Mouse (Mus musculus) cortical plate, adult 2 months (tissue): Measurements from ENCODE around the gene Avpr1b. TPM values are rescaled to one million over a fixed set of nuclear protein-coding genes. Genes with fewer than 3 reads are reported as not detected.
"Not testable (repeated sequence)": the region's sequence is repeated elsewhere in the genome, so short reads cannot be mapped to it uniquely, and the experiment has no call there.

Experiments
- H3K27ac ChIP-seq: fragments of 200-500 bp; 2 replicates; pipeline ENCODE4 v1.5.1; 2012; ENCODE audit warnings: low read length, control low read depth, inconsistent platforms; ENCODE audit not compliant: insufficient read depth
- H3K4me1 ChIP-seq: fragments of 200-500 bp; 2 replicates; pipeline ENCODE4 v1.6.1; 2011; ENCODE audit warnings: low read length; ENCODE audit not compliant: control insufficient read depth, insufficient read depth
- H3K4me3 ChIP-seq: fragments of 200-500 bp; 2 replicates; pipeline ENCODE4 v1.5.1; 2011; ENCODE audit warnings: mild to moderate bottlenecking, low read length, control low read depth; ENCODE audit not compliant: insufficient read depth
- CTCF ChIP-seq: fragments of 200-500 bp; IDR thresholded peaks from 2 replicates; pipeline ENCODE4 v1.5.1; 2011; ENCODE audit warnings: mild to moderate bottlenecking, control low read depth, low read length; ENCODE audit not compliant: insufficient read depth; ENCODE audit errors: extremely low read depth
- POLR2A ChIP-seq: fragments of 200-500 bp; IDR thresholded peaks from 2 replicates; pipeline ENCODE4 v1.6.1; 2011; ENCODE audit warnings: mild to moderate bottlenecking, low read length, control low read depth; ENCODE audit not compliant: insufficient read depth; ENCODE audit errors: extremely low read depth
- polyA plus RNA-seq: library from polyadenylated mRNA; depleted of rRNA; stranded (reverse); fragments of >200 nt; gene quantifications from 2 replicates; pipeline ENCODE4 v1.2.3, GENCODE M21; 2012

Gene Avpr1b
- polyA plus RNA-seq, 1 experiment = not detected

DNA sequence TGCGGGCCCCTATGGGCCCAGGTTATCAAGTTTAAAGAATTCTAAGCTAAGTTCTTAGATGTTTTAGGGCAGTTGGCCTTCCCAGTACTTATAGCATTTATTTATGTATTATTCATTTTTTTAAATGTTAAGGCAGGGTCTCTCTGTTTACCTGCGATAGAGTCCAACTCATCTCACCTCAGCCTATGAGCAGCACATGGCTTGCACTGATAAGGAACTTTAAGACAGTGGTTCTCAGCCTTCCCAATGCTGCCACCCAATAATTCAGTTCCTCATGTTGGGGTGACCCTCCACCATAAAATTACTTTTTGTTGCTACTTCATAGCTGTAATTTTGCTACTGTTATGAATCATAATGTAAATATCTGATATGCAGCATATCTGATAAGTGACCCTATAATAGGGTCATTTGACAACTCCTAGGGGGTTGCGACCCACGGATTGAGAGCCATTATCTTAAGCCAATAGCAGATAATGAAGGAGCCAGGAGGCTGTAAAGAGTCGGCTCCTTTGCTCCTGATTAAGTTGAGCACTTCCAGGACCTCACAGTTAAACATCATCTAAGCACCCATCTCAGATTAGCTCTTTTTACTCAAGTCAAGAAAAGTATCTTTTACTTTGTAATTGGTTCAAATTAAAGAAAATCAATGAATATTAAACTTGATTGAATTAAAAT is 17.6 kb downstream of the Avpr1b start:
- TF ChIP-seq POLR2A (no peak), CTCF (no peak)
- Histone ChIP-seq H3K27ac (no peak overlapping the region), H3K4me1 (no peaks in the 10 kb centered on the region), H3K4me3 (no peak overlapping the region)

- Histone ChIP-seq H3K4me3 (no peak overlapping the region), H3K4me1 (no peaks in the 10 kb centered on the region), H3K27ac (no peak overlapping the region)
- TF ChIP-seq POLR2A (no peak), CTCF (peak; percentile 39; the same call in 1 of the 2 replicates)
These were observed 19.5 kb downstream of the Avpr1b start for GRCm38 (mm10) chr1:131618576-131618975.

- TF ChIP-seq CTCF = no peak
- no peak for TF ChIP-seq POLR2A
- Histone ChIP-seq H3K4me1 (no peaks in the 10 kb centered on the region), H3K4me3 (no peak overlapping the region), H3K27ac (no peak overlapping the region)
These were observed 20.3 kb downstream of the Avpr1b start for GRCm38 (mm10) chr1:131619348-131619747.

DNA sequence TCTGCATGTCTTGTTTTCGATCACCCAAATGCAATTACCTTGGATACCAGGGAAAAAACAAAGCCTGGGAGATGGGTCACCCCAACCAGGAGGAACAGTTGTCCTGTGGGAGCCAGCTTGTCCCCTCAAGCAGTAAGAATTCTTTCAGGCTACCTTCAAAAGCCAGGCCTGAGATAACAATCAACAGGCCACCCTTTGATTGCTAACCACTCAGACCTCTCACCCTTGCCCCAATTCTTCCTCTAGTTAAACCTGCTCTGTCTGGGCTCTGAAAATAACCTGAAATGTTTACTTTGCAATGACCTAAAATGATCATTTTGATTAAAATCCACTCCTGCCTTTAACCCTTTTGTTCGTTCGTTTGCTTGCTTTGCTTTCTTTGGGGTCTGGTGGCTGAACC is 24.6 kb downstream of the Avpr1b start:
- TF ChIP-seq CTCF (no peak), POLR2A (no peak)
- Histone ChIP-seq H3K4me1 (no peaks in the 10 kb centered on the region), H3K27ac (no peak overlapping the region), H3K4me3 (no peak overlapping the region)

GRCm38 (mm10) chr1:131624175-131624835 is 25.3 kb downstream of the Avpr1b start:
- no peaks in the 10 kb centered on the region for H3K4me1 ChIP-seq
- TF ChIP-seq CTCF (no peak), POLR2A (no peak)
- no peak overlapping the region for H3K4me3 ChIP-seq
- H3K27ac ChIP-seq = no peak overlapping the region

DNA sequence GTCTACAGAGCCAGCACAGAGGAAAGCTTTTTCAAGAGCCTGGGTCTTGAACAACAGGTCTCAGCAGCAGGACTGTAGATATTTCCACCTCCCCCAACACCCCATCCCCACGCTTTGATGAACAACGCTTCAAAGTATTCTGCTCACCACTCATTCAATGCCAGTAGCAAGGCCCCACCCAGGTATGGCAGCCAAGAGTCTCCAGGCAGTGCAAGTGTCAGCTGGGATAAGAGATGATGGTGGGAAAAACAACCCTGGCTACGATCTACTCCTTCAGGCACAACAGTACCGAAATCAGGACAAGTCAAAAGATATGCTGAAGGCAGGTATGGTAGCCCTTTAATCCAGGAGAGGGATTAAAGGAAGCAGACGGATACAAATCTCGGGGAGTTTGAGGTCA is 27.2 kb downstream of the Avpr1b start:
- Histone ChIP-seq H3K4me1 (no peaks in the 10 kb centered on the region), H3K27ac (no peak overlapping the region)
- TF ChIP-seq POLR2A (no peak), CTCF (no peak)

DNA sequence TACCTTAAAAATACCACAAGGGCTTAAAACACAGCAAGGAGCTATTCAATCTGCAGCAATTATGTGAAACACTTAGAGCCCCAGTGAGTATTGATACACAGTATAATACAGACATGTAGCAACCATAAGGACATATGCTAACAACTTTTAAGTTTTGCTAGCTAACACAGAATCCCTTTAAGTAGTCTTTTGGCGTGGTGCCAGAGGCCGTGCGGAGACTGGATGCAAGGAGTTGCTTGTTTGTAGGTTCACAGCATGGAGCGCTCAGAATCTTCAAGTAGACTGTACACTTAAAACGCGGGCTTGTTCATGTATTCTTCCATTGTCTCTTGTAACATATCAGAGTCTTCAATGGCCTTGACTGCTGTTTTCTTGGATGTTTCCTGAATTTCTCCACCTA is 33.2 kb downstream of the Avpr1b start:
- not testable (repeated sequence) for H3K4me3 ChIP-seq, H3K4me1 ChIP-seq, H3K27ac ChIP-seq

More for the DNA sequence above, 27.2 kb downstream of the Avpr1b start:
- no peak overlapping the region for H3K4me3 ChIP-seq

GRCm38 (mm10) chr1:131634495-131634894 is 35.5 kb downstream of the Avpr1b start:
- H3K4me3 ChIP-seq = no peak overlapping the region
- no peak overlapping the region for H3K27ac ChIP-seq
- no peaks in the 10 kb centered on the region for H3K4me1 ChIP-seq
- TF ChIP-seq CTCF = no peak
- TF ChIP-seq POLR2A = no peak

DNA sequence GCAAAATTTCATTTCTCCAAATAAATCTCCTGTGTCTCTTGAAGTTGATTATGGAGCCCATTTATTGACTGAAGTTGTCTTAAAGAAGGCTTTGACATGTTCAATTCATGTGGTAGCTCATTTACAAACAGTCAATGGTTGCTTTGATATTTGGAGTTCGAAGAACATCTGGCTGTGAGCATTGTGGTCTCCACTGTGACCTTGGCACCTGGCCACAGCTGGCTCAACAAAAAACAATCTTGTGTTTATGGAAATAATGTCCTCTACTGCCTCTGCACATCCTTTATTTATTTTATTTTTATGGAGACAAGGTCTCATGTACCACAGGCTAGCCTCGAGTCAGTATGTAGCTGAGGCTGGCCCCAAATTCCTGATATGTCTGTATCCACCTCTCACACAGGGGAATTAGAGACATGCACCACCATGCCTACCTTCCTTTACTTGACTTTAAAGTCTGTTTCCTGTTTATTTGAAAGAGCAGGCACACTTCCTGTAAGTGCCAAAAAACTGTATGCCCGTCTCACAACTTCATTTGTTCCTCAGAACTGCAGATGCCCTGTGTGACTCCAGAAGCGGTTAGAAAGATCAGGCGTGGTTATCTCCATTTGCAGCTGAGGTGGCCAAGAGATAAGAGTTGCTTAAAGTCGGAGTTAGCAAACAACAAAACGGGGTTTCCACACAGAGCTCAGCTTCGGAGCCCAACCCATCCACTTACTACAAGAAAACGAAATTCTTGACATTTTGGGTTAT is 38.9 kb downstream of the Avpr1b start, which contains the start of gene Ctse:
Gene Ctse (plus strand): TSS at position 516 of the 750 bp plus-strand sequence.
- no peak within 1 kb of the TSS for H3K27ac ChIP-seq
- no peak within 1 kb of the TSS for H3K4me3 ChIP-seq
- no peaks in the 10 kb centered on the region for H3K4me1 ChIP-seq
- TF ChIP-seq POLR2A = no peak
- no peak for TF ChIP-seq CTCF
